Mouse (Mus musculus) liver, embryonic 13.5 days (tissue): Measurements from ENCODE around the gene Atxn1. TPM values are rescaled to one million over a fixed set of nuclear protein-coding genes. Genes with fewer than 3 reads are reported as not detected.

ENCODE experiments used
- ATAC-seq: fragments of 200-750 bp; cut with Nextera tagmentation; 2 replicates; pipeline ENCODE4 v1.8.0; 2017; ENCODE audit warnings: low read depth, mild to moderate bottlenecking, moderate number of reproducible peaks, moderate library complexity
- DNase-seq: peaks from one replicate; pipeline ENCODE4 v3.0.0; 2022
- H3K27ac ChIP-seq: fragments of 300-500 bp; sonication (generic); 2 replicates; pipeline ENCODE4 v1.5.1; 2015; ENCODE audit warnings: moderate library complexity, mild to moderate bottlenecking, inconsistent platforms
- H3K27me3 ChIP-seq: fragments of 300-500 bp; sonication (generic); 2 replicates; pipeline ENCODE4 v1.6.1; 2015; ENCODE audit warnings: mild to moderate bottlenecking, inconsistent platforms
- H3K36me3 ChIP-seq: fragments of 300-500 bp; sonication (generic); 2 replicates; pipeline ENCODE4 v1.6.1; 2015; ENCODE audit warnings: mild to moderate bottlenecking, inconsistent platforms
- H3K4me1 ChIP-seq: fragments of 300-500 bp; sonication (generic); replicated peaks from 2 replicates; pipeline ENCODE4 v1.6.1; 2015; ENCODE audit warnings: inconsistent platforms
- H3K4me2 ChIP-seq: fragments of 300-500 bp; sonication (generic); 2 replicates; pipeline ENCODE4 v1.6.1; 2015; ENCODE audit warnings: inconsistent platforms, mild to moderate bottlenecking, moderate library complexity
- H3K4me3 ChIP-seq: fragments of 300-500 bp; sonication (generic); replicated peaks from 2 replicates; pipeline ENCODE4 v1.5.1; 2015; ENCODE audit warnings: mild to moderate bottlenecking, inconsistent platforms
- H3K9ac ChIP-seq: fragments of 300-500 bp; sonication (generic); 2 replicates; pipeline ENCODE4 v1.6.1; 2015; ENCODE audit warnings: mild to moderate bottlenecking, inconsistent platforms
- H3K9me3 ChIP-seq: fragments of 300-500 bp; sonication (generic); replicated peaks from 2 replicates; pipeline ENCODE4 v1.6.1; 2016; ENCODE audit warnings: inconsistent platforms
- WGBS: fragments of 180-500 bp; shearing (Covaris S2); methylation state at CpG from one replicate; pipeline ENCODE4 v1.1.7; 2015; ENCODE audit not compliant: insufficient replicate concordance; 5-methylcytosine and 5-hydroxymethylcytosine counted together
- polyA plus RNA-seq: library from polyadenylated mRNA; unstranded; fragments of >200 nt; fragmentation: Nextera tagmentation; extraction: Ambion mirVana; gene quantifications from 2 replicates; pipeline ENCODE4 v1.2.1, GENCODE M21; 2015

The Atxn1 gene
- polyA plus RNA-seq, 1 experiment from 2014 or later = 1.5 TPM

GRCm38 (mm10) chr13:45698982-45699381 lies 265.8 kb downstream of the Atxn1 start:
- Histone ChIP-seq H3K4me1 (no peaks in the 10 kb centered on the region), H3K27me3 (no peaks in the 10 kb centered on the region), H3K9me3 (0 out of 2 replicates have a peak, but pooled peaks cover 3% of the 10 kb centered on the region), H3K4me2 (no peak overlapping the region), H3K27ac (no peak overlapping the region), H3K9ac (no peak overlapping the region), H3K36me3 (peaks cover 3% of the 10 kb centered on the region; the same call in 1 of the 2 replicates), H3K4me3 (no peak overlapping the region)
- no peak for ATAC-seq
- WGBS = 65% methylated on average over 3 of the region's 3 CpGs
- no peak for DNase-seq

GRCm38 (mm10) chr13:45696009-45696408 lies 268.8 kb downstream of the Atxn1 start:
- ATAC-seq = no peak
- H3K27ac ChIP-seq = no peak overlapping the region
- no peak for DNase-seq
- H3K27me3 ChIP-seq = no peaks in the 10 kb centered on the region
- no peak overlapping the region for H3K4me3 ChIP-seq
- 85% methylated on average over 6 of the region's 6 CpGs for WGBS
- 0 out of 2 replicates have a peak, but pooled peaks cover 3% of the 10 kb centered on the region for H3K9me3 ChIP-seq
- H3K9ac ChIP-seq = no peak overlapping the region
- H3K4me1 ChIP-seq = peaks cover 18% of the 10 kb centered on the region
- no peak overlapping the region for H3K4me2 ChIP-seq
- H3K36me3 ChIP-seq = peaks cover 3% of the 10 kb centered on the region; the same call in 1 of the 2 replicates

- H3K4me2 ChIP-seq = no peak overlapping the region
- WGBS = 79% methylated on average over 12 of the region's 12 CpGs
These were observed 269.8 kb downstream of the Atxn1 start for GRCm38 (mm10) chr13:45694921-45695437.

GRCm38 (mm10) chr13:45693953-45694352 lies 270.9 kb downstream of the Atxn1 start:
- ATAC-seq (no peak), DNase-seq (no peak)
- 66% methylated on average over 9 of the region's 9 CpGs for WGBS

More at GRCm38 (mm10) chr13:45694921-45695437, 269.8 kb downstream of the Atxn1 start:
- Histone ChIP-seq H3K4me3 (no peak overlapping the region), H3K9ac (no peak overlapping the region), H3K36me3 (peaks cover 3% of the 10 kb centered on the region; the same call in 1 of the 2 replicates), H3K27ac (no peak overlapping the region), H3K27me3 (no peaks in the 10 kb centered on the region), H3K9me3 (0 out of 2 replicates have a peak, but pooled peaks cover 3% of the 10 kb centered on the region), H3K4me1 (peaks cover 18% of the 10 kb centered on the region)
- ATAC-seq = no peak
- no peak for DNase-seq

GRCm38 (mm10) chr13:45693534-45693933 lies 271.3 kb downstream of the Atxn1 start:
- 0 out of 2 replicates have a peak, but pooled peaks cover 3% of the 10 kb centered on the region for H3K9me3 ChIP-seq
- no peaks in the 10 kb centered on the region for H3K27me3 ChIP-seq
- no peak for ATAC-seq
- 17% methylated on average over 11 of the region's 11 CpGs for WGBS
- H3K27ac ChIP-seq = no peak overlapping the region
- no peak overlapping the region for H3K9ac ChIP-seq
- no peak overlapping the region for H3K4me3 ChIP-seq
- DNase-seq = no peak
- H3K36me3 ChIP-seq = peaks cover 3% of the 10 kb centered on the region; the same call in 1 of the 2 replicates
- peaks cover 18% of the 10 kb centered on the region for H3K4me1 ChIP-seq
- H3K4me2 ChIP-seq = no peak overlapping the region

More at GRCm38 (mm10) chr13:45693953-45694352, 270.9 kb downstream of the Atxn1 start:
- H3K4me3 ChIP-seq = no peak overlapping the region
- H3K4me2 ChIP-seq = no peak overlapping the region
- no peak overlapping the region; the same call in 1 of the 2 replicates for H3K27ac ChIP-seq
- H3K36me3 ChIP-seq = peaks cover 3% of the 10 kb centered on the region; the same call in 1 of the 2 replicates
- H3K9me3 ChIP-seq = 0 out of 2 replicates have a peak, but pooled peaks cover 3% of the 10 kb centered on the region
- H3K9ac ChIP-seq = no peak overlapping the region
- peaks cover 18% of the 10 kb centered on the region for H3K4me1 ChIP-seq
- no peaks in the 10 kb centered on the region for H3K27me3 ChIP-seq

GRCm38 (mm10) chr13:45693126-45693525 lies 271.7 kb downstream of the Atxn1 start:
- Histone ChIP-seq H3K4me2 (no peak overlapping the region), H3K9ac (no peak overlapping the region), H3K4me1 (peaks cover 18% of the 10 kb centered on the region), H3K36me3 (peaks cover 3% of the 10 kb centered on the region; the same call in 1 of the 2 replicates), H3K27me3 (no peaks in the 10 kb centered on the region), H3K4me3 (no peak overlapping the region), H3K27ac (no peak overlapping the region), H3K9me3 (0 out of 2 replicates have a peak, but pooled peaks cover 3% of the 10 kb centered on the region)
- 40% methylated on average over 4 of the region's 4 CpGs for WGBS
- ATAC-seq (no peak), DNase-seq (no peak)

- H3K27me3 ChIP-seq = no peaks in the 10 kb centered on the region
- H3K27ac ChIP-seq = no peak overlapping the region
- H3K4me2 ChIP-seq = no peak overlapping the region
- WGBS = 27% methylated on average over 9 of the region's 9 CpGs
- DNase-seq = no peak
- H3K4me1 ChIP-seq = peaks cover 18% of the 10 kb centered on the region
- H3K36me3 ChIP-seq = peaks cover under 1% of the 10 kb centered on the region; the same call in 1 of the 2 replicates
- H3K4me3 ChIP-seq = no peak overlapping the region
- ATAC-seq = no peak
- H3K9me3 ChIP-seq = 0 out of 2 replicates have a peak, but pooled peaks cover 3% of the 10 kb centered on the region
- H3K9ac ChIP-seq = no peak overlapping the region
These were observed 272.4 kb downstream of the Atxn1 start for GRCm38 (mm10) chr13:45692440-45692839.

GRCm38 (mm10) chr13:45690426-45690825 lies 274.4 kb downstream of the Atxn1 start:
- Histone ChIP-seq H3K27me3 (no peaks in the 10 kb centered on the region), H3K4me1 (peaks cover 18% of the 10 kb centered on the region), H3K4me3 (no peak overlapping the region), H3K4me2 (no peak overlapping the region), H3K36me3 (no peaks in the 10 kb centered on the region; the same call in 1 of the 2 replicates), H3K9ac (no peak overlapping the region), H3K9me3 (no peaks in the 10 kb centered on the region), H3K27ac (no peak overlapping the region)
- ATAC-seq (no peak), DNase-seq (no peak)
- WGBS = 70% methylated on average over 1 of the region's 1 CpGs

- Histone ChIP-seq H3K27ac (no peak overlapping the region), H3K36me3 (no peaks in the 10 kb centered on the region), H3K4me3 (no peak overlapping the region), H3K9ac (no peak overlapping the region), H3K4me1 (peaks cover 18% of the 10 kb centered on the region), H3K27me3 (no peaks in the 10 kb centered on the region), H3K4me2 (no peak overlapping the region), H3K9me3 (no peaks in the 10 kb centered on the region)
- DNase-seq (no peak), ATAC-seq (no peak)
- WGBS = 53% methylated on average over 2 of the region's 2 CpGs
These were observed 275.9 kb downstream of the Atxn1 start for GRCm38 (mm10) chr13:45688864-45689263.

- Histone ChIP-seq H3K4me2 (no peak overlapping the region), H3K36me3 (no peaks in the 10 kb centered on the region), H3K4me1 (peaks cover 5% of the 10 kb centered on the region), H3K9me3 (no peaks in the 10 kb centered on the region), H3K27ac (no peak overlapping the region), H3K27me3 (no peaks in the 10 kb centered on the region), H3K4me3 (no peak overlapping the region), H3K9ac (no peak overlapping the region)
- ATAC-seq = no peak
- WGBS = 74% methylated on average over 8 of the region's 8 CpGs
- DNase-seq = no peak
These were observed 277.2 kb downstream of the Atxn1 start for GRCm38 (mm10) chr13:45687581-45687980.

GRCm38 (mm10) chr13:45686309-45686582 lies 278.6 kb downstream of the Atxn1 start:
- DNase-seq (no peak), ATAC-seq (no peak)
- H3K9ac ChIP-seq = no peak overlapping the region
- H3K4me3 ChIP-seq = no peak overlapping the region
- H3K27ac ChIP-seq = no peak overlapping the region
- WGBS = 47% methylated on average over 3 of the region's 3 CpGs
- H3K4me1 ChIP-seq = no peaks in the 10 kb centered on the region
- no peak overlapping the region for H3K4me2 ChIP-seq
- H3K36me3 ChIP-seq = no peaks in the 10 kb centered on the region
- H3K9me3 ChIP-seq = no peaks in the 10 kb centered on the region
- no peaks in the 10 kb centered on the region for H3K27me3 ChIP-seq
